Mouse (Mus musculus) erythroblast, embryonic 14.5 days (primary cell): ENCODE measurements around the gene Sprr2a3.
"Not testable (repeated sequence)": the region's sequence is repeated elsewhere in the genome, so short reads cannot be mapped to it uniquely, and the experiment has no call there.

ENCODE experiments used
- GATA1 ChIP-seq: IDR thresholded peaks from 2 replicates; pipeline ENCODE4 v1.6.1; 2012; ENCODE audit warnings: low read length, inconsistent platforms, mixed read lengths
- TAL1 ChIP-seq: IDR thresholded peaks from 3 replicates; pipeline ENCODE4 v1.6.1; 2012; ENCODE audit warnings: low read length, inconsistent platforms, mixed read lengths

DNA sequence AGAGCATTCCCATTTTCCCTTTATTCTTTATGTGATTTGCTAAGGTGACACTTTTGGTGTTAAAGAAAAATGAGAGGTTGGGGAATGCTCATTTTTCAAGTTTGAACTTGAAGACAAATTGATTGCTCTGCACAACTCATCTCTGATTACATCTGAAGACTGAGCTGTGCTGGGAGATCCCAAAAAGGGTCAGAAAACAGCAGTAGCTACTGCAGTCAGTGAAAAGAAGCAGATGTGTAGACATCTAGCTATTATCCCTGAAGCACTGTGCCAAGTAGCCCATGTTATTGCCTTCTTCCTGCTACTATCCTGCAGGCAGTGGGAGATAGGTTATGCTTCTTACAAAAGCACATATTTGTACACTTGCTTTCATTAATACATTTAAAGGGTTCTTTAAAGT lies 40.4 kb upstream of the Sprr2a3 start:
- TF ChIP-seq GATA1, TAL1: not testable (repeated sequence)
